Mouse (Mus musculus) forebrain, embryonic 14.5 days (tissue): ENCODE results near the gene Nphp1. TPM values are rescaled to one million over a fixed set of nuclear protein-coding genes. Genes with fewer than 3 reads are reported as not detected.

ENCODE experiments used
- ATAC-seq: fragments of 200-750 bp; cut with Nextera tagmentation; 2 replicates; pipeline ENCODE4 v1.8.0; 2017; ENCODE audit warnings: mild to moderate bottlenecking, moderate library complexity
- DNase-seq: peaks from one replicate; pipeline ENCODE4 v3.0.0-alpha.2; 2015; ENCODE audit warnings: low spot score
- H3K27ac ChIP-seq: fragments of 300-500 bp; sonication (generic); 2 replicates; pipeline ENCODE4 v1.5.1; 2014; ENCODE audit warnings: low read depth, mild to moderate bottlenecking, control low read depth, low read length, moderate library complexity
- H3K27me3 ChIP-seq: fragments of 300-500 bp; sonication (generic); replicated peaks from 2 replicates; pipeline ENCODE4 v1.6.1; 2014; ENCODE audit warnings: low read length, control low read depth, mixed read lengths; ENCODE audit not compliant: control insufficient read depth, insufficient read depth
- H3K36me3 ChIP-seq: fragments of 300-500 bp; sonication (generic); 2 replicates; pipeline ENCODE4 v1.6.1; 2014; ENCODE audit warnings: low read length, control low read depth; ENCODE audit not compliant: control insufficient read depth, insufficient read depth
- H3K4me1 ChIP-seq: fragments of 300-500 bp; sonication (generic); 2 replicates; pipeline ENCODE4 v1.6.1; 2014; ENCODE audit warnings: antibody characterized with exemption, low read length, control low read depth; ENCODE audit not compliant: control insufficient read depth, insufficient read depth
- H3K4me2 ChIP-seq: fragments of 300-500 bp; sonication (generic); 2 replicates; pipeline ENCODE4 v1.6.1; 2014; ENCODE audit warnings: mild to moderate bottlenecking, control low read depth, low read length
- H3K4me3 ChIP-seq: fragments of 300-500 bp; sonication (generic); 2 replicates; pipeline ENCODE4 v1.5.1; 2014; ENCODE audit warnings: low read depth, low read length, control low read depth
- H3K9ac ChIP-seq: fragments of 300-500 bp; sonication (generic); 2 replicates; pipeline ENCODE4 v1.6.1; 2014; ENCODE audit warnings: mild to moderate bottlenecking, low read length, control low read depth, moderate library complexity
- H3K9me3 ChIP-seq: fragments of 300-500 bp; sonication (generic); replicated peaks from 2 replicates; pipeline ENCODE4 v1.6.1; 2016; ENCODE audit warnings: low read length, control low read depth, mixed read lengths; ENCODE audit not compliant: control insufficient read depth
- WGBS: fragments of 180-500 bp; shearing (Covaris S2); extraction: QIAGEN DNeasy Blood & Tissue Kit; methylation state at CpG from one replicate; pipeline ENCODE4 v1.1.7; 2014; 5-methylcytosine and 5-hydroxymethylcytosine counted together
- polyA plus RNA-seq: library from polyadenylated mRNA; unstranded; fragments of >200 nt; fragmentation: Nextera tagmentation; extraction: Ambion mirVana; gene quantifications from 2 replicates; pipeline ENCODE4 v1.2.1, GENCODE M21; 2014

Gene Nphp1
- polyA plus RNA-seq, 1 experiment from 2014 or later = 18.2 TPM

- WGBS = 92% methylated on average over 5 of the region's 5 CpGs
- ATAC-seq (no peak), DNase-seq (no peak)
- Histone ChIP-seq H3K36me3 (peaks cover 31% of the 10 kb centered on the region), H3K27me3 (no peaks in the 10 kb centered on the region), H3K4me1 (0 out of 2 replicates have a peak, but pooled peaks cover 4% of the 10 kb centered on the region), H3K9ac (no peak overlapping the region), H3K4me2 (no peak overlapping the region), H3K9me3 (no peaks in the 10 kb centered on the region), H3K4me3 (no peak overlapping the region), H3K27ac (no peak overlapping the region)
Measured at GRCm38 (mm10) chr2:127778451-127778850, 10.2 kb downstream of the Nphp1 start.

- Histone ChIP-seq H3K9me3 (no peaks in the 10 kb centered on the region), H3K9ac (no peak overlapping the region), H3K4me1 (0 out of 2 replicates have a peak, but pooled peaks cover 4% of the 10 kb centered on the region), H3K36me3 (peaks cover 43% of the 10 kb centered on the region), H3K27ac (no peak overlapping the region), H3K4me3 (no peak overlapping the region), H3K27me3 (no peaks in the 10 kb centered on the region), H3K4me2 (no peak overlapping the region)
- WGBS = 54% methylated on average over 3 of the region's 3 CpGs
- DNase-seq = no peak
- peak; percentile 42; the same call in 1 of the 2 replicates for ATAC-seq
Measured at GRCm38 (mm10) chr2:127775013-127775412, 13.7 kb downstream of the Nphp1 start.

GRCm38 (mm10) chr2:127774578-127774941 lies 14.1 kb downstream of the Nphp1 start:
- DNase-seq = peak; percentile 13
- peak; percentile 40; the same call in 1 of the 2 replicates for ATAC-seq
- H3K9me3 ChIP-seq = no peaks in the 10 kb centered on the region
- H3K4me2 ChIP-seq = no peak overlapping the region
- no peak overlapping the region for H3K4me3 ChIP-seq
- no peak overlapping the region for H3K9ac ChIP-seq
- 0% methylated on average over 1 of the region's 1 CpGs for WGBS
- 0 out of 2 replicates have a peak, but pooled peaks cover 4% of the 10 kb centered on the region for H3K4me1 ChIP-seq
- H3K36me3 ChIP-seq = peaks cover 46% of the 10 kb centered on the region
- H3K27ac ChIP-seq = peak overlapping the region; percentile 55; the same call in 1 of the 2 replicates
- H3K27me3 ChIP-seq = no peaks in the 10 kb centered on the region

GRCm38 (mm10) chr2:127773938-127774577 lies 14.6 kb downstream of the Nphp1 start:
- no peak overlapping the region for H3K4me3 ChIP-seq
- peak; percentile 18 for DNase-seq

GRCm38 (mm10) chr2:127761587-127761986 lies 27.1 kb downstream of the Nphp1 start:
- no peak overlapping the region for H3K4me3 ChIP-seq
- H3K27ac ChIP-seq = no peak overlapping the region
- H3K9me3 ChIP-seq = no peaks in the 10 kb centered on the region
- DNase-seq (no peak), ATAC-seq (no peak)
- no peaks in the 10 kb centered on the region for H3K4me1 ChIP-seq
- H3K9ac ChIP-seq = no peak overlapping the region
- H3K27me3 ChIP-seq = no peaks in the 10 kb centered on the region
- H3K36me3 ChIP-seq = peaks cover 47% of the 10 kb centered on the region
- H3K4me2 ChIP-seq = no peak overlapping the region
- 95% methylated on average over 5 of the region's 5 CpGs for WGBS

More at GRCm38 (mm10) chr2:127773938-127774577, 14.6 kb downstream of the Nphp1 start:
- WGBS = 25% methylated on average over 15 of the region's 15 CpGs
- 0 out of 2 replicates have a peak, but pooled peaks cover 4% of the 10 kb centered on the region for H3K4me1 ChIP-seq
- peak; percentile 63 for ATAC-seq
- H3K4me2 ChIP-seq = peak overlapping the region; percentile 24; the same call in 1 of the 2 replicates
- H3K9me3 ChIP-seq = no peaks in the 10 kb centered on the region
- peak overlapping the region; percentile 43 for H3K9ac ChIP-seq
- H3K27me3 ChIP-seq = no peaks in the 10 kb centered on the region
- peak overlapping the region; percentile 55; the same call in 1 of the 2 replicates for H3K27ac ChIP-seq
- peaks cover 45% of the 10 kb centered on the region for H3K36me3 ChIP-seq

- DNase-seq (no peak), ATAC-seq (no peak)
- H3K4me1 ChIP-seq = no peaks in the 10 kb centered on the region
- no peak overlapping the region for H3K4me2 ChIP-seq
- H3K4me3 ChIP-seq = no peak overlapping the region
- peaks cover 44% of the 10 kb centered on the region for H3K36me3 ChIP-seq
- no peaks in the 10 kb centered on the region for H3K9me3 ChIP-seq
- H3K9ac ChIP-seq = no peak overlapping the region
- no peaks in the 10 kb centered on the region for H3K27me3 ChIP-seq
- 80% methylated on average over 10 of the region's 10 CpGs for WGBS
- no peak overlapping the region for H3K27ac ChIP-seq
Measured at GRCm38 (mm10) chr2:127760429-127761000, 28.2 kb downstream of the Nphp1 start.

- H3K4me1 ChIP-seq = no peaks in the 10 kb centered on the region
- H3K4me2 ChIP-seq = no peak overlapping the region
- DNase-seq = no peak
- H3K9me3 ChIP-seq = no peaks in the 10 kb centered on the region
- H3K27me3 ChIP-seq = no peaks in the 10 kb centered on the region
- ATAC-seq = no peak
- 95% methylated on average over 6 of the region's 6 CpGs for WGBS
- no peak overlapping the region for H3K27ac ChIP-seq
- no peak overlapping the region for H3K4me3 ChIP-seq
- peaks cover 42% of the 10 kb centered on the region for H3K36me3 ChIP-seq
- no peak overlapping the region for H3K9ac ChIP-seq
Measured at GRCm38 (mm10) chr2:127760014-127760413, 28.7 kb downstream of the Nphp1 start.

GRCm38 (mm10) chr2:127759157-127759880 lies 29.4 kb downstream of the Nphp1 start:
- ATAC-seq (no peak), DNase-seq (no peak)
- Histone ChIP-seq H3K9me3 (no peaks in the 10 kb centered on the region), H3K27me3 (no peaks in the 10 kb centered on the region), H3K4me3 (no peak overlapping the region), H3K36me3 (peaks cover 42% of the 10 kb centered on the region), H3K4me2 (no peak overlapping the region), H3K27ac (no peak overlapping the region), H3K9ac (no peak overlapping the region), H3K4me1 (no peaks in the 10 kb centered on the region)
- 89% methylated on average over 5 of the region's 5 CpGs for WGBS
